Mouse (Mus musculus): ENCODE measurements around the gene Itpr3. TPM values are rescaled to one million over a fixed set of nuclear protein-coding genes. Genes with fewer than 3 reads are reported as not detected.
A peak's percentile ranks its signal among the peaks of the same experiment; 100 is the strongest.

Itpr3 gene
- polyA plus RNA-seq, 1 experiment from 2014 or later: 6.1 TPM

GRCm38 (mm10) chr17:27131240-27131665 lies 74.1 kb downstream of the Itpr3 start:
- H3K9me3 ChIP-seq (ENCODE audit: control insufficient read depth): no peaks in the 10 kb centered on the region
- 82% methylated on average over 10 of the region's 10 CpGs for WGBS
- ATAC-seq: no peak
- H3K9ac ChIP-seq (ENCODE audit: low read depth, low read length): no peak overlapping the region
- H3K4me3 ChIP-seq (ENCODE audit: low read depth, low read length): no peak overlapping the region
- H3K36me3 ChIP-seq (ENCODE audit: control insufficient read depth, insufficient read depth): no peaks in the 10 kb centered on the region; the same call in 1 of the 2 replicates
- H3K27me3 ChIP-seq (replicated peaks; ENCODE audit: control insufficient read depth, insufficient read depth, low read length): no peaks in the 10 kb centered on the region
- no peak overlapping the region for H3K27ac ChIP-seq (ENCODE audit: low read depth, low read length)
- peaks cover 4% of the 10 kb centered on the region for H3K4me1 ChIP-seq (replicated peaks; ENCODE audit: control insufficient read depth, insufficient read depth, low read length)
- no peak for TF ChIP-seq CTCF (IDR thresholded peaks at IDR 0.05; ENCODE audit: low read depth)
- no peak overlapping the region for H3K4me2 ChIP-seq (replicated peaks; ENCODE audit: low read depth)

- H3K4me3 ChIP-seq (ENCODE audit: low read depth, low read length): no peak overlapping the region
- H3K9me3 ChIP-seq (ENCODE audit: control insufficient read depth): no peaks in the 10 kb centered on the region
- no peak overlapping the region for H3K27ac ChIP-seq (ENCODE audit: low read depth, low read length)
- no peak overlapping the region for H3K9ac ChIP-seq (ENCODE audit: low read depth, low read length)
- 90% methylated on average over 10 of the region's 10 CpGs for WGBS
- ATAC-seq: no peak
- H3K4me1 ChIP-seq (replicated peaks; ENCODE audit: control insufficient read depth, insufficient read depth, low read length): peaks cover 4% of the 10 kb centered on the region
- no peak overlapping the region for H3K4me2 ChIP-seq (replicated peaks; ENCODE audit: low read depth)
- H3K27me3 ChIP-seq (replicated peaks; ENCODE audit: control insufficient read depth, insufficient read depth, low read length): no peaks in the 10 kb centered on the region
- no peak for TF ChIP-seq CTCF (IDR thresholded peaks at IDR 0.05; ENCODE audit: low read depth)
- H3K36me3 ChIP-seq (ENCODE audit: control insufficient read depth, insufficient read depth): no peaks in the 10 kb centered on the region; the same call in 1 of the 2 replicates
These were observed 75.1 kb downstream of the Itpr3 start for GRCm38 (mm10) chr17:27132238-27132637.

GRCm38 (mm10) chr17:27133551-27134141 lies 76.5 kb downstream of the Itpr3 start, which contains the start of gene Uqcc2:
TSS of gene Uqcc2 (minus strand) at chr17:27133916.
- Histone ChIP-seq H3K9ac (ENCODE audit: low read depth, low read length) (peak within 1 kb of the TSS; percentile 60; the same call in 1 of the 2 replicates), H3K27me3 (replicated peaks; ENCODE audit: control insufficient read depth, insufficient read depth, low read length) (no peaks in the 10 kb centered on the region), H3K4me2 (replicated peaks; ENCODE audit: low read depth) (peak within 1 kb of the TSS; percentile 69), H3K9me3 (ENCODE audit: control insufficient read depth) (no peaks in the 10 kb centered on the region), H3K4me1 (replicated peaks; ENCODE audit: control insufficient read depth, insufficient read depth, low read length) (peaks cover 4% of the 10 kb centered on the region), H3K36me3 (ENCODE audit: control insufficient read depth, insufficient read depth) (no peaks in the 10 kb centered on the region), H3K4me3 (ENCODE audit: low read depth, low read length) (peak within 1 kb of the TSS; percentile 65), H3K27ac (ENCODE audit: low read depth, low read length) (0 out of 2 replicates have a peak within 1 kb of the TSS, but pooled peaks have one; percentile 22)
- TF ChIP-seq CTCF (IDR thresholded peaks at IDR 0.05; ENCODE audit: low read depth): peak; percentile 84
- ATAC-seq: peak; percentile 86
- WGBS: under 1% methylated on average over 46 of the region's 46 CpGs

- no peaks in the 10 kb centered on the region for H3K36me3 ChIP-seq (ENCODE audit: control insufficient read depth, insufficient read depth)
- peaks cover 4% of the 10 kb centered on the region for H3K4me1 ChIP-seq (replicated peaks; ENCODE audit: control insufficient read depth, insufficient read depth, low read length)
- peak overlapping the region; percentile 69 for H3K4me2 ChIP-seq (replicated peaks; ENCODE audit: low read depth)
- whole genome bisulfite sequencing: 25% methylated on average over 9 of the region's 9 CpGs
- H3K9me3 ChIP-seq (ENCODE audit: control insufficient read depth): no peaks in the 10 kb centered on the region
- H3K9ac ChIP-seq (ENCODE audit: low read depth, low read length): peak overlapping the region; percentile 60; the same call in 1 of the 2 replicates
- TF ChIP-seq CTCF (IDR thresholded peaks at IDR 0.05; ENCODE audit: low read depth): no peak
- H3K27me3 ChIP-seq (replicated peaks; ENCODE audit: control insufficient read depth, insufficient read depth, low read length): no peaks in the 10 kb centered on the region
- ATAC-seq: no peak
- peak overlapping the region; percentile 65 for H3K4me3 ChIP-seq (ENCODE audit: low read depth, low read length)
- no peak overlapping the region for H3K27ac ChIP-seq (ENCODE audit: low read depth, low read length)
These were observed 77.1 kb downstream of the Itpr3 start for GRCm38 (mm10) chr17:27134187-27134586.

- Histone ChIP-seq H3K36me3 (ENCODE audit: control insufficient read depth, insufficient read depth) (no peaks in the 10 kb centered on the region), H3K4me2 (replicated peaks; ENCODE audit: low read depth) (no peak overlapping the region), H3K9ac (ENCODE audit: low read depth, low read length) (no peak overlapping the region), H3K4me1 (replicated peaks; ENCODE audit: control insufficient read depth, insufficient read depth, low read length) (peaks cover 4% of the 10 kb centered on the region), H3K27ac (ENCODE audit: low read depth, low read length) (no peak overlapping the region), H3K9me3 (ENCODE audit: control insufficient read depth) (no peaks in the 10 kb centered on the region), H3K27me3 (replicated peaks; ENCODE audit: control insufficient read depth, insufficient read depth, low read length) (no peaks in the 10 kb centered on the region), H3K4me3 (ENCODE audit: low read depth, low read length) (no peak overlapping the region)
- no peak for TF ChIP-seq CTCF (IDR thresholded peaks at IDR 0.05; ENCODE audit: low read depth)
- ATAC-seq: no peak
- WGBS: 31% methylated on average over 3 of the region's 3 CpGs
These were observed 77.6 kb downstream of the Itpr3 start for GRCm38 (mm10) chr17:27134715-27135114.

GRCm38 (mm10) chr17:27138396-27138795 lies 81.3 kb downstream of the Itpr3 start:
- WGBS: 85% methylated on average over 9 of the region's 9 CpGs
- Histone ChIP-seq H3K9ac (ENCODE audit: low read depth, low read length) (no peak overlapping the region), H3K4me1 (replicated peaks; ENCODE audit: control insufficient read depth, insufficient read depth, low read length) (peaks cover under 1% of the 10 kb centered on the region; the same call in 1 of the 2 replicates), H3K27me3 (replicated peaks; ENCODE audit: control insufficient read depth, insufficient read depth, low read length) (no peaks in the 10 kb centered on the region), H3K4me2 (replicated peaks; ENCODE audit: low read depth) (no peak overlapping the region), H3K27ac (ENCODE audit: low read depth, low read length) (no peak overlapping the region), H3K9me3 (ENCODE audit: control insufficient read depth) (no peaks in the 10 kb centered on the region), H3K4me3 (ENCODE audit: low read depth, low read length) (no peak overlapping the region), H3K36me3 (ENCODE audit: control insufficient read depth, insufficient read depth) (no peaks in the 10 kb centered on the region)
- ATAC-seq: no peak
- no peak for TF ChIP-seq CTCF (IDR thresholded peaks at IDR 0.05; ENCODE audit: low read depth)

All from intestine, postnatal 0 days (tissue).